Mouse (Mus musculus) intestine, postnatal 0 days (tissue): Measurements from ENCODE around the gene Gm21974. TPM values are rescaled to one million over a fixed set of nuclear protein-coding genes. Genes with fewer than 3 reads are reported as not detected.

Experiments used
- ATAC-seq: fragments of 200-750 bp; cut with Nextera tagmentation; 2 replicates; pipeline ENCODE4 v1.8.0; 2017; ENCODE audit warnings: mild to moderate bottlenecking, moderate TSS enrichment, moderate library complexity
- H3K27ac ChIP-seq: fragments of 300-500 bp; sonication (generic); 2 replicates; pipeline ENCODE4 v1.5.1; 2014; ENCODE audit warnings: mild to moderate bottlenecking, low read depth, low read length, moderate library complexity
- H3K27me3 ChIP-seq: fragments of 300-500 bp; sonication (generic); replicated peaks from 2 replicates; pipeline ENCODE4 v1.6.1; 2014; ENCODE audit warnings: low read length, mixed read lengths; ENCODE audit not compliant: control insufficient read depth, insufficient read depth
- H3K36me3 ChIP-seq: fragments of 300-500 bp; sonication (generic); 2 replicates; pipeline ENCODE4 v1.6.1; 2014; ENCODE audit warnings: mild to moderate bottlenecking, moderate library complexity; ENCODE audit not compliant: control insufficient read depth, insufficient read depth
- H3K4me1 ChIP-seq: fragments of 300-500 bp; sonication (generic); replicated peaks from 2 replicates; pipeline ENCODE4 v1.6.1; 2014; ENCODE audit warnings: antibody characterized with exemption, low read length, mixed read lengths; ENCODE audit not compliant: control insufficient read depth, insufficient read depth
- H3K4me2 ChIP-seq: fragments of 300-500 bp; sonication (generic); replicated peaks from 2 replicates; pipeline ENCODE4 v1.6.1; 2014; ENCODE audit warnings: low read depth, mild to moderate bottlenecking, moderate library complexity
- H3K4me3 ChIP-seq: fragments of 300-500 bp; sonication (generic); 2 replicates; pipeline ENCODE4 v1.5.1; 2014; ENCODE audit warnings: low read depth, low read length
- H3K9ac ChIP-seq: fragments of 300-500 bp; sonication (generic); 2 replicates; pipeline ENCODE4 v1.6.1; 2014; ENCODE audit warnings: mild to moderate bottlenecking, low read depth, low read length
- H3K9me3 ChIP-seq: fragments of 300-500 bp; sonication (generic); 2 replicates; pipeline ENCODE4 v1.6.1; 2016; ENCODE audit warnings: mixed run types; ENCODE audit not compliant: control insufficient read depth
- CTCF ChIP-seq: sonication (generic); IDR thresholded peaks from 2 replicates; pipeline ENCODE4 v1.5.1; 2016; ENCODE audit warnings: low read depth, mild to moderate bottlenecking, control low read depth, antibody characterized with exemption, moderate library complexity
- WGBS: fragments of 180-500 bp; shearing (Covaris S2); extraction: QIAGEN DNeasy Blood & Tissue Kit; methylation state at CpG from one replicate; pipeline ENCODE4 v1.1.7; 2014; 5-methylcytosine and 5-hydroxymethylcytosine counted together
- polyA plus RNA-seq: library from polyadenylated mRNA; unstranded; fragments of >200 nt; fragmentation: Nextera tagmentation; extraction: Ambion mirVana; gene quantifications from 2 replicates; pipeline ENCODE4 v1.2.1, GENCODE M21; 2015

Gm21974 gene
- polyA plus RNA-seq, 1 experiment from 2014 or later: not detected

- ATAC-seq: peak; percentile 73
- under 1% methylated on average over 60 of the region's 60 CpGs for WGBS
- H3K27me3 ChIP-seq: no peaks in the 10 kb centered on the region
Observed at GRCm38 (mm10) chr7:127876467-127877348, 18.5 kb downstream of the Gm21974 start, which contains the start of gene Zfp668. Zfp668 (minus strand) TSS chr7:127876828.

GRCm38 (mm10) chr7:127876041-127876466 lies 19.2 kb downstream of the Gm21974 start, which contains the start of gene Zfp646:
Zfp646 (plus strand) TSS chr7:127876221.
- peak; percentile 87 for ATAC-seq
- H3K27ac ChIP-seq: peak within 1 kb of the TSS; percentile 92
- H3K9ac ChIP-seq: peak within 1 kb of the TSS; percentile 89
- H3K36me3 ChIP-seq: peaks cover 28% of the 10 kb centered on the region
- no peaks in the 10 kb centered on the region for H3K27me3 ChIP-seq
- peaks cover 7% of the 10 kb centered on the region; the same call in 1 of the 2 replicates for H3K4me1 ChIP-seq
- H3K4me3 ChIP-seq: peak within 1 kb of the TSS; percentile 98
- H3K4me2 ChIP-seq: peak within 1 kb of the TSS; percentile 91
- TF ChIP-seq CTCF: no peak
- no peaks in the 10 kb centered on the region for H3K9me3 ChIP-seq
- WGBS: under 1% methylated on average over 41 of the region's 41 CpGs

More at GRCm38 (mm10) chr7:127876467-127877348, 18.5 kb downstream of the Gm21974 start, which contains the start of gene Zfp668:
- peaks cover 35% of the 10 kb centered on the region for H3K36me3 ChIP-seq
- H3K4me1 ChIP-seq: peaks cover 7% of the 10 kb centered on the region; the same call in 1 of the 2 replicates
- H3K9me3 ChIP-seq: no peaks in the 10 kb centered on the region
- no peak for TF ChIP-seq CTCF
- peak within 1 kb of the TSS; percentile 91 for H3K4me2 ChIP-seq
- peak within 1 kb of the TSS; percentile 98 for H3K4me3 ChIP-seq
- peak within 1 kb of the TSS; percentile 89 for H3K9ac ChIP-seq
- peak within 1 kb of the TSS; percentile 92 for H3K27ac ChIP-seq

- H3K9me3 ChIP-seq: no peaks in the 10 kb centered on the region
- peak overlapping the region; percentile 98 for H3K4me3 ChIP-seq
- no peaks in the 10 kb centered on the region for H3K27me3 ChIP-seq
- peak overlapping the region; percentile 91 for H3K4me2 ChIP-seq
- TF ChIP-seq CTCF: 0 out of 2 replicates have a peak, but pooled peaks have one; percentile 1
- WGBS: under 1% methylated on average over 26 of the region's 43 CpGs
- H3K4me1 ChIP-seq: peaks cover 7% of the 10 kb centered on the region; the same call in 1 of the 2 replicates
- ATAC-seq: peak; percentile 81
- H3K27ac ChIP-seq: peak overlapping the region; percentile 92
- H3K36me3 ChIP-seq: peaks cover 28% of the 10 kb centered on the region
- peak overlapping the region; percentile 89 for H3K9ac ChIP-seq
Observed at GRCm38 (mm10) chr7:127875627-127876001, 19.6 kb downstream of the Gm21974 start.

- Histone ChIP-seq H3K36me3 (peaks cover 24% of the 10 kb centered on the region), H3K4me2 (peak overlapping the region; percentile 91), H3K27ac (peak overlapping the region; percentile 92), H3K9ac (peak overlapping the region; percentile 89), H3K4me1 (peaks cover 7% of the 10 kb centered on the region; the same call in 1 of the 2 replicates), H3K9me3 (no peaks in the 10 kb centered on the region), H3K4me3 (peak overlapping the region; percentile 98), H3K27me3 (no peaks in the 10 kb centered on the region)
- ATAC-seq: no peak
- WGBS: 4% methylated on average over 20 of the region's 20 CpGs
- TF ChIP-seq CTCF: no peak
Observed at GRCm38 (mm10) chr7:127874812-127875626, 20.2 kb downstream of the Gm21974 start.

GRCm38 (mm10) chr7:127870136-127870821 lies 25.0 kb downstream of the Gm21974 start:
- WGBS: 78% methylated on average over 5 of the region's 5 CpGs
- TF ChIP-seq CTCF: peak; percentile 64

More at GRCm38 (mm10) chr7:127870136-127870821, 25.0 kb downstream of the Gm21974 start:
- H3K27ac ChIP-seq: no peak overlapping the region
- H3K36me3 ChIP-seq: peaks cover 31% of the 10 kb centered on the region
- no peaks in the 10 kb centered on the region for H3K27me3 ChIP-seq
- H3K9me3 ChIP-seq: no peaks in the 10 kb centered on the region
- ATAC-seq: no peak
- peaks cover 7% of the 10 kb centered on the region; the same call in 1 of the 2 replicates for H3K4me1 ChIP-seq
- no peak overlapping the region for H3K4me3 ChIP-seq
- H3K9ac ChIP-seq: no peak overlapping the region
- no peak overlapping the region for H3K4me2 ChIP-seq
